Mouse (Mus musculus): Measurements from ENCODE around the gene Btbd35f11.
"Not testable (repeated sequence)": the region's sequence is repeated elsewhere in the genome, so short reads cannot be mapped to it uniquely, and the experiment has no call there.

Btbd35f11 gene

DNA sequence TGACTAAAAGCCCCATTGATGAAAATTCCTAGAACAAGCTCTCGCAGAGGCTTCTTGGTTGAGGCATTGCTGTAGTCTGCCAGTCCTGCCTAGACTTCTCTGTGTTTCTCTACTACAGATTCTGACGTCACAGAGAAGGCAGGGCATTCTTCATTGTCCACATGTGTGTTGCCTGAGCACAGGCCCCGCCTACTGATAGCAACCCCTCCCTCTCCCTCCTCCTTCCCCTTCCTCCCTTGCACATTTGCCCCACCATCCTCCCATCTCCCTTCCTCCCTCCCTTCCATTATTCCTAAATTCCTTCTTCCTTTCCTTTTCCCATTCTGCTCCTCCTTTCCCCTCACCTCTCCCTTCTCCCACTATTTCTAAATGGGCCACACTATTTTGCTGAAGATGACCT lies at the start of gene Btbd35f11:
Gene Btbd35f11 (minus strand): TSS at position 101 of the 400 bp plus-strand sequence.
- not testable (repeated sequence) for DNase-seq (ENCODE audit: low spot score in 2 of 2)

- not testable (repeated sequence) for DNase-seq (ENCODE audit: low spot score in 2 of 2)
These were observed 33.5 kb downstream of the Btbd35f11 start for GRCm38 (mm10) chrX:3409946-3410345.
